Mouse (Mus musculus): ENCODE results near the gene Gm815. TPM values are rescaled to one million over a fixed set of nuclear protein-coding genes. Genes with fewer than 3 reads are reported as not detected.

The Gm815 gene
- not detected for polyA plus RNA-seq (2017; shearing (Covaris generic))

DNA sequence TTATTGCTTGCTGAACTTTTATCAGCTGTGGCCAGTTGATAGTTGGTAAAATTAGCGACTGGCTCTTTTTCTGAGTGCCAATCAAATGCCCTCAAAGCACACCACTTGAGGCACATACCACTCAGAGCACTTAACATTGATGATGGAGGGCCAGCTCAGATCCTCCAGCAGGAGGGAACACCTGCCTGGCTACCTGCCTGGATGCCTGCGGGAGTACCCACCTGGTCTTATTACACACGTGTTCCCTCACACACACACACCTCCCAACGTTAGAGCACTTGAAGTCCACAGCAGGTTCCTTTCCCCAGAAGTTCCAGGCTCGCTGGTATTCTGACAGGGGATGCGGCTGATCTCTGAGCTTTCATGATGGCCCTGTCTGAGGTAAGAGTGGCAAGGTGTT is at the start of gene Gm815:
Gm815 (plus strand) TSS at position 266 of the 400 bp plus-strand sequence.
- no peak for ATAC-seq

DNA sequence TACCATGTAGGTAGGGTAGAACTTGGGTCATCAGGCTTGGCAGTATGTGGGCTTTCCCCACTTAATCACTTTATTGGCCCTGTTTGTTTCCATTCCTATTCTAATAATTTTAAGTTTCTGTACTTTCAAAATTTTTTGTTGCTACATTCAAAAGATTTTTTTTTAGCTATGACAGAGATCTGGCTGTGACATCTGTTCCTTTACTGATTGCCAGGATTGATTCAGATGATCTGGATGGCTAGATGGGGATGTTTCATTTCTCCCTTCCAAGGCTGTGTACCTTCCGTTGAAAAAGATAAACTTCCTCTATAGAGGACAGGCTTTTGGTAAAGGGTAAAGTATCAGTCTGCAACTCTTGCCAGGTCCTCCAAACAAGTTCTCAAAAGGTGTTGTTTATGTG is 48.1 kb upstream of the Gm815 start:
- ATAC-seq = no peak

- ATAC-seq = no peak
These were observed 41.8 kb upstream of the Gm815 start for GRCm38 (mm10) chr19:26843896-26844295.

DNA sequence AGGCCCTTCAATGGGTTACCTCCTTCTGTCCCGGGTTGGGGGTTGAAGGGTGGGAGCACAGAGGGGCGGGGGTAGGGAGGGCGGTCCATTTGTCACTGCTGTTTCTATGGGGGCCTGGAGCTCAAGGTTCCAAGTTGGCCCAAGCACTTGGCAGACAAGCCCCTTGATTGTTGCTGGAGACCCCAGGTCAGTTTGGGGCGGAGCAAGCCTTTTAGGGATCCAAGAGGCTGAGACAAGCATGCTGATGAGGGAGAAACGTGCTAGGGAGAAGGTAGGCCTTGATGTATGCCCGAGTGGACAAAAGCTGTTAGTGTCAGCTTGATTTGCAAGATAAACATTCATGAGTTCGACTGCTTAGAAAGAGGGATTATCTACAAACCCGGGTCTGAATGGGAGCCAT is 40.9 kb upstream of the Gm815 start:
- no peak for ATAC-seq

- ATAC-seq = peak; percentile 96
These were observed 40.2 kb upstream of the Gm815 start for GRCm38 (mm10) chr19:26845276-26846016.

- no peak for ATAC-seq
These were observed 39.7 kb upstream of the Gm815 start for GRCm38 (mm10) chr19:26846017-26846285.

DNA sequence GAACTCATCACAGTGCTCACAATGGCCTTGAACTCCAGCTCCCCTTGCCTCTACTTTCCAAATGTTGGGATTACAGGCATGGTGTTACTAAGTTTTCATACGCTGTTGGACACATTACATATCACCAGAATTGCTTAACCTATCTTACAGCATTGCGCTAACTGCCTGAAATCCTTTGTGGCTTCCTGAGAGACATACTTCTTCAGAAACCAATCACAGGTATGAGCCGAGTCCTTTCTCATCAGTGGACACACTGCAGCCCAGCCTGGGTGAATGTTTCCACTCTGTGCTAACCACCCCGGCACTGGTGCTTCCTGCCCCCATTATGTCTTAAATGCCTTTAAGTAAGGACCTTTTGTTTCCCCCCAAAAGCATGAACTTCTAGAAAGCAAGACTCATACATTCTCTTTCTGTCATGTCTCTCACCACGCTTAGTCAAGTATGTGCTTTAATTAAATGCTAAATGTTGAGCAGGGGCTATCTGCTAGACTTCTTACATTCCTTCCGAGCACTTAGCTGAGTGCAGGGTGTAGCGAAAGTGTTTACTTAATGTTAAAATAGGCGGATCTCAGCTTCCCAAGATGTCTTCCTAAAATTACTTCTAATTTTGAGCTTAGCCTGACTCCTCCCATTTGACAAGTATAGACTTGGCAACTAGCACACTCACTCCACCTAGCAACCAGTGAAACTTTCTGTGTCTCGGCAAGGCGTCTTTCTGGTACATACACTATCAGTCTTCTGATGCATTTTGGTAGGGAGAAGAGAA is 34.5 kb upstream of the Gm815 start:
- ATAC-seq = no peak

- no peak for ATAC-seq
These were observed 33.3 kb upstream of the Gm815 start for GRCm38 (mm10) chr19:26852325-26852900.

DNA sequence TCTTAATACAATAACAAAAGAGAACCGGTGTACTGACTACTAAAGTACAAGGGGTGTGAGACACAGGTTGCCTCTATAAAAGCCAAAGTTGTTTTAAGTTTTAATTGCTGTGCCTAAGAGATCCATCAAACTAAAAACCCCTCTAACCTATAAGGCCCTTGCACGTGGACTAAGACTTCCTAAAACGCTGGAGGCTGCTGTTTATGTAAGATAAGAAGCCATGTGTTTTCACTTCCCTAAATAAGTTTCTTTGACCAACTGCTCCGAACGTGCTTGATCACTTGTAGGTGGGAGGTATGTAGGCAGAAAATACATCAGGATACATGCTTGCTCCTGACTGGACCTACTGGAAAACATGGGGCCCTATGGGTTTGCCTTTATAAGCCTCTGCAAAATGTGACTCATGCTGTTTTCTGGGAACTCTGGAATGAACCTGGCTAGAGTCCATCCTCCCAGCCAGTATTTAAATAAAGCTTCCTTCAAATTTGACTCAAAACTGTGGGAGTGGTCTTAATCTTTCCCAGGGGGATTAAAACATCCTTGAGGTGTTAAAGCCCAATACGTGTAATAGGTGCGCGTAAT is 31.9 kb upstream of the Gm815 start:
- no peak for ATAC-seq

DNA sequence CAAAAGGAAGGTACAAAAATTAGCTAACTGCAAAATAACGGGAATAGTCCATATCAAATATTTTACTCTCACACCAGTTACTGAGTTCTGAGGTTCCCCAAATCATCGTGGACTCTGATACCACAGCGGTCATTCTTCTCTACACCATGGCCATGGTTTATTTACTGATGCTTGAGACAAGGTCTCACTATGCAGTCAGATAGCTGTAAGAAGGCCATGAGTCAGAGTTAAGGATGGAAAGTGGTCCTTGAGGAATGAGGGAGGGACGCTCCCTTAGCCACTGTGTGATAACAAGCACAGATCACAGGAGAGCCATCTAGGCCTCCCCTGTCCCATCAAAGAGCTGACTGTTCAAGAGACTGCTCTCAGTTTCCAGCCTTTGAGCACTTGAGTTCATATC is 31.0 kb upstream of the Gm815 start:
- ATAC-seq = no peak

DNA sequence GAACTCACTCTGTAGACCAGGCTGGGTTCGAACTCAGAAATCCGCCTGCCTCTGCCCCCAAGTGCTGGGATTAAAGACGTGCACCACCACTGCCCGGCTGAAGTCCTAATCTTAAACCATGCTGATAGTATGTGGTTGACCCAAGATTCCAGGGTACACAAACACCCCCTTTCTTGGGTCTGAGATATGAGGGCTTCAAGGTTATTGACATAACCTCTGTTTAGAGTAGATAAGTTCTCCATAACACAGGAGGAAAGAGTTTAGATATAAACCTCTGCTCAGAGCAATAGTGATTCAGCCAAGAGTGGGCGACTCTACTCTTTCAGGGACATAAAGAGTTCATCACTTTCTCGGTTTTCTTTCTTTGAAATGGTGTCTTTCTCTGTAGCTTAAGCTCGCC is 30.5 kb upstream of the Gm815 start:
- ATAC-seq = no peak

DNA sequence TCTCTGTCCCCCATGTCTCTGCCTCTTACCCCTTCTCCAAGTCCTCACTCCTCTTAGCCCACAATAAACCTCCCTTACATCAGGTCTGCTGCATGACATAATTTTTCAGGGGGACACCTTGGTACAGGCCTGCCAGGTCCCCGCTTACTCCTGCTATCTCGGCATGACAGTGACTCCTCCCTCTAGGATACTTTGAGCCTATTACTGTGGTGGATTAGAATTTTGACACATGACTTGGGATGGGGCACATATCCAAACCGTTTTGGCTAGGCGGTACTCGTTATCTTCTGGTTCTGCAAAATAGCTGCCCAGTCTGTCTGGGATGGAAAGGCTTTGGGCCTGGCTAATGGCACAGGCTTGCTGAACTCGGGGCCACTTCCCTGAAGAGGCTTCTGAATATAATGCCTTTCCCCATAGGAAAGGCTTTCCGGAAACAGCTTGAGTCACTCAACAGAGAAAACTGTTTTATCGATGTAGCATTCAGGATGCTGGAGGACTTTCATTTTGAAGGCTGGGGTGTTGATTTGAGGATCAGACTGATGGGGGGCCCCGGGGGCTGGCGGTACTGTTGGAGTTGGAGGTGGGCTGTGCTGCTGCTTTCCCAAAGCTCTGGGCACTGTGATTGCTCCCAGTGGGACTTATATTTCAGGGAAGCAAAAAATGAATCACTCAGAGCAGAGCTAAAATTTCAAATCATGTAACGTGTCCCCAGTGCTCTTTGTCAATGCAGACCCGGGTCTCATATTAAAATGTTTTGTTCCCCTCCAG is 27.1 kb upstream of the Gm815 start:
- ATAC-seq = no peak

GRCm38 (mm10) chr19:26859195-26859570 is 26.5 kb upstream of the Gm815 start:
- ATAC-seq = no peak

GRCm38 (mm10) chr19:26863662-26864061 is 22.0 kb upstream of the Gm815 start:
- ATAC-seq = no peak

GRCm38 (mm10) chr19:26864975-26865690 is 20.5 kb upstream of the Gm815 start:
- no peak for ATAC-seq

GRCm38 (mm10) chr19:26865736-26866135 is 19.9 kb upstream of the Gm815 start:
- ATAC-seq = no peak

DNA sequence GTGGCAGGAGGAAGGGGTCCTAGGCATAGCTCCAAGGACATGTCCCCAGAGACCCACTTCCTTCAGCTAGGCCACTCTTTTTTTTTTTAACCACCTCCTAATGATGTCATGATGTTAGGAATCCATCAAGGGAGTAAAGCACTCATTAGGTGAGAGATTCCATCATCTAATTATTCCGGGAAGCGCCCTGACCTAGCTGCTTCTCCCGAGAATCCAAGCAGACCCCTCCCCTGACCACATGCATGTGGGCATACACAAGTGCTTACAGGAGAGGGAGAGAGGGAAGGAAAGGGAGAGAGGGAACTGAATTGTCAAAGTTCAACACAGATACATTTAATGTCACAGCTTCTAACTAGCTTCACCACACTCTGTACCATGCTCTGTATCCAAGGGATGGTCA is 16.1 kb upstream of the Gm815 start:
- no peak for ATAC-seq

DNA sequence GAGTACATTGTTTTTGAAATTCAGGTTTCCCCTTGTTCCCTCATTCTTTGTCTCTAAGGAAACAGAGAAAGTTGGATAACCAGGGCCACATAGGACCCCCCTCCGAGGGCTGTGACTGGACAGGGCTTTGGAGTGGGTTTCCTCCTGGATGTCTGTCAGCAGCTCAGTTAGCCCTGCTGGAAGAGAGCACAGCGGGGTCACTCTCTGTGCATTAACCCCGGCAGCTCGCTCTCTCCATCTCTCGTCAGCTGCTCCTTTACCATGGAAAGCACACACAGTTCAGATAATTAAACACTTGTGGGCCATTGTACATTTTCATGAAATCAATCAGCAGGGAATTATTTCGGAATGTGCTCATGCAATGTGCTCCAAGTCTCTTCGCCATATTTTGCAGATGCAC is 15.4 kb upstream of the Gm815 start:
- ATAC-seq = no peak

- no peak for ATAC-seq
These were observed 14.6 kb upstream of the Gm815 start for GRCm38 (mm10) chr19:26871096-26871495.

DNA sequence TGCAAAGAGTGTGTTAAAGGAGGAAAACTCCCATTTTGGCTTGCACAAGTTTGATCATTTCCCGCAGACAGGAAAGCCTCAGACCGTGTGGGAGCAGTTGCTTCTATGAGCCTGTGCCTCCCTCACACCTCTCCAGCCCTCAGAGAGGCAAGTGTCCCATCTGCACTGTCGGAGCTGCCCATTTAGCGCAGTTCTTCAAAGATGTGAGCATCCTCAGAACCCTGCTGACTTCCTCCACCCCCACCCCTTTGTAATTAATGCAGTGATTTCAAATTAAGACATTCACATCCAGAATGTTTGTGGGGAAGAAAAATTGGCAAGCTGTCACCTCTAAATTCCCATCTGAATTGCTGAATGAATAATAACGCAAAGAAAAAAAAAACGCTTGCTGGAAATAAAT is 12.8 kb upstream of the Gm815 start:
- no peak for ATAC-seq

GRCm38 (mm10) chr19:26875601-26876000 is 10.1 kb upstream of the Gm815 start:
- ATAC-seq = no peak

- ATAC-seq = no peak
These were observed 8.4 kb upstream of the Gm815 start for GRCm38 (mm10) chr19:26877180-26877775.
